Mouse (Mus musculus): ENCODE results near the gene Jmjd1c.
A peak's percentile ranks its signal among the peaks of the same experiment; 100 is the strongest.

Gene Jmjd1c

GRCm38 (mm10) chr10:67296482-67297152 is 200.7 kb downstream of the Jmjd1c start:
- no peak for TF ChIP-seq GATA4 (IDR thresholded peaks at IDR 0.05; ENCODE audit: insufficient replicate concordance, low read length)

GRCm38 (mm10) chr10:67297175-67297855 is 201.4 kb downstream of the Jmjd1c start:
- no peak for TF ChIP-seq GATA4 (IDR thresholded peaks at IDR 0.05; ENCODE audit: insufficient replicate concordance, low read length)

- TF ChIP-seq GATA4 (IDR thresholded peaks at IDR 0.05; ENCODE audit: insufficient replicate concordance, low read length): peak; percentile 74; the same call in 1 of the 2 replicates
Measured at GRCm38 (mm10) chr10:67298856-67299255, 202.9 kb downstream of the Jmjd1c start.

GRCm38 (mm10) chr10:67299285-67299684 is 203.4 kb downstream of the Jmjd1c start:
- TF ChIP-seq GATA4 (IDR thresholded peaks at IDR 0.05; ENCODE audit: insufficient replicate concordance, low read length): no peak

GRCm38 (mm10) chr10:67301046-67301445 is 205.1 kb downstream of the Jmjd1c start:
- TF ChIP-seq GATA4 (IDR thresholded peaks at IDR 0.05; ENCODE audit: insufficient replicate concordance, low read length): no peak

- TF ChIP-seq GATA4 (IDR thresholded peaks at IDR 0.05; ENCODE audit: insufficient replicate concordance, low read length): no peak
Measured at GRCm38 (mm10) chr10:67302340-67302739, 206.4 kb downstream of the Jmjd1c start.
